Mouse (Mus musculus) embryonic fibroblast, embryonic 13.5 days (primary cell): Measurements from ENCODE around the gene Bak1.

Experiments
- CTCF ChIP-seq: IDR thresholded peaks from 2 replicates; pipeline ENCODE4 v1.5.1; 2011; ENCODE audit warnings: mild to moderate bottlenecking, control low read depth, low read length, moderate library complexity, borderline replicate concordance; ENCODE audit not compliant: insufficient read depth
- POLR2A ChIP-seq: IDR thresholded peaks from 2 replicates; pipeline ENCODE4 v1.6.1; 2011; ENCODE audit warnings: low read depth, mild to moderate bottlenecking, control low read depth, low read length, moderate library complexity

DNA sequence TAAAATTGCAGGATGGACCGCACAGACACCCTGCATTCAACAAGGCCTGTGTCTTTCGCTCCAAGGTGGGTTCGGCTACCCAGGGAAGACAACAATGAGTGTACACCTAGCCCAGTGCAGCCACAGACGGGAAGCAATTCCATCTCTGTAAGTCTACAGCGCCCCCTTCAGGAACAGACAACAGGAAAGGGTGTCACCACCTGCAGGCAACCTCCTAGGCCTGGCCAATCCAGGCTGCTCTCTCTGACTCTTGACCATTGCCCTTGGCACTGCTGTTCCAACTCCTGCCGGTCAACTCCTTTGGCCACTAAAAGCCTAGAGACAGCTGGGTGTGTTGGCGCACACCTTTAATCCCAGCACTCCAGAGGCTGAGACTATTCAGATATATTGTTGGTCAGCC, 27.7 kb downstream of the Bak1 start:
- TF ChIP-seq POLR2A = no peak
- no peak for TF ChIP-seq CTCF
